Mouse (Mus musculus) adrenal gland, postnatal 10 days (tissue): ENCODE measurements around the gene Txndc12. TPM values are rescaled to one million over a fixed set of nuclear protein-coding genes. Genes with fewer than 3 reads are reported as not detected.

ENCODE experiments used
- total RNA-seq, 2 experiments: library from RNA; stranded (reverse); gene quantifications; 2 replicates each; pipeline ENCODE4 v1.2.3; 2021

Gene Txndc12
- total RNA-seq, 2 experiments from 2014 or later = 70.0 to 71.7 TPM

Other genes starting within 250 kb of the Txndc12 start
- 10 to 100 TPM; 28.4 to 38.6 TPM for gene Cc2d1b, start 214.7 kb upstream of the Txndc12 start, total RNA-seq
- gene 3110021N24Rik, start 115.0 kb upstream of the Txndc12 start, total RNA-seq = under 1 TPM; 0.42 to 0.73 TPM
- 10 to 100 TPM; 20.8 to 24.4 TPM for gene Zfyve9, start 53.8 kb upstream of the Txndc12 start, total RNA-seq
- gene Btf3l4, start 987 bp upstream of the Txndc12 start, total RNA-seq = 100 to 1,000 TPM; 115 to 125 TPM
- gene Kti12, start 13.2 kb downstream of the Txndc12 start, total RNA-seq = 10 to 100 TPM; 27.7 to 28.1 TPM
- gene A730015C16Rik, start 14.0 kb downstream of the Txndc12 start, total RNA-seq = not detected
- gene Rab3b, start 44.5 kb downstream of the Txndc12 start, total RNA-seq = 10 to 100 TPM; 45.4 to 50.2 TPM
- 100 to 1,000 TPM in 1 of 2 experiments, 10 to 100 TPM in 1; 97.2 to 109 TPM for gene Nrd1, start 166.1 kb downstream of the Txndc12 start, total RNA-seq